Mouse (Mus musculus): ENCODE measurements around the gene Cask. TPM values are rescaled to one million over a fixed set of nuclear protein-coding genes. Genes with fewer than 3 reads are reported as not detected.

The Cask gene
- 3.2 and 5.9 TPM in 2 replicates for polyA plus RNA-seq (2012; rRNA removed; ENCODE audit: low replicate concordance)

GRCm38 (mm10) chrX:13851285-13851684 lies at the start of gene Cask:
TSS of gene Cask (minus strand) at chrX:13851367.

DNA sequence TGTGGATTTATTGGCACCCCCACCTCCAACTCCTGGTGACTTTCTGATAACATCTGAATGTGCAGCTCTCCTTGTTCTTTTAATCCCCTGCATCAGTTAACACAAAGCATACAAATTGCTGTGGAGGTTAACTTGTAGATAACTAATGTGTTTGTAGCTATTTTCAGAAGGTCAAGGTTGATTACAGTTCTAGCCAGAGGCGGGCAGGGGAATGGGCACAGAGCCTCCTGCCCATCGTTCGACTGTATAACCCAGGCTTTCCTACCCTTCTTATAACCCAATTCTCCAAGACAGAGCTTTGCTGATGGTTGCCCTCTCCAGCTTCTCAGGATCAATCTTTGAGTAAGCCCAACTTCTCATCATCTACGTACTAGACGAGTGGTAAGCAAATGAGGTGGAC lies 190.1 kb downstream of the Cask start, which contains the start of gene Gpr82:
Gpr82 (plus strand) TSS at position 301 of the 400 bp plus-strand sequence.

GRCm38 (mm10) chrX:13631599-13632283 lies 219.4 kb downstream of the Cask start, which contains the start of gene Gpr34:
TSS of gene Gpr34 (plus strand) at chrX:13632089.

Other genes with a start within 250 kb of the Cask start
- gene Gpr34, start 219.3 kb downstream of the Cask start, polyA plus RNA-seq (2012; rRNA removed; ENCODE audit: low replicate concordance): 0.47 and 2.2 TPM in 2 replicates
- 0.07 TPM in 1 of 2 replicates, not detected in the other for gene Gpr82, start 190.0 kb downstream of the Cask start, polyA plus RNA-seq (2012; rRNA removed; ENCODE audit: low replicate concordance)